Mouse (Mus musculus) 3134 (cell line): Measurements from ENCODE around the gene Tspan12.
"Not testable (repeated sequence)": the region's sequence is repeated elsewhere in the genome, so short reads cannot be mapped to it uniquely, and the experiment has no call there.

Experiments used
- DNase-seq: peaks from one replicate; pipeline ENCODE4 v3.0.0-alpha.2; 2011; ENCODE audit warnings: low spot score; ENCODE audit not compliant: insufficient read length; ENCODE audit errors: extremely low read depth

Tspan12 gene

DNA sequence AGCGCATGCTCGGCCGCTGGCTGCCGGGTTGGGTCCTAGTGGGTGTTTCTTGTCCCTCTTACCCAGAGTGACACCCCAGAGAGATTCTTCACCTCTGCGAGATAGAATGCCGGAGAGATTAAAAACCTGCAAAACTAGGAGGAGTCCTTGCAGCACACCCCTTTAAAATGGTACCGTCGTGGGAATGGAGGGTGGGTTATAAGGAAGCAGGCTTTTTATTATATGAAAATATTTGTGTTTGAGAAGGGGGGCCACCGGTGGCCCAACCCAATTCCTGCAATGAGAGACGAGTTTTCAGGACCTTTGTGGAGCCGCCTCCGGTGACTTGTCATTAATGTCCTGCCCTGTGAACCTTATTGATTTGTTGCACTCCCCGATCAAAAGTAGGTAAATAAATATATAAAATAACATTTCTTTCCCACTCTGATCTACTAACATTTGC, at the start of gene Tspan12:
TSS of gene Tspan12 (minus strand) at position 172 of the 442 bp plus-strand sequence.
- no peak for DNase-seq

DNA sequence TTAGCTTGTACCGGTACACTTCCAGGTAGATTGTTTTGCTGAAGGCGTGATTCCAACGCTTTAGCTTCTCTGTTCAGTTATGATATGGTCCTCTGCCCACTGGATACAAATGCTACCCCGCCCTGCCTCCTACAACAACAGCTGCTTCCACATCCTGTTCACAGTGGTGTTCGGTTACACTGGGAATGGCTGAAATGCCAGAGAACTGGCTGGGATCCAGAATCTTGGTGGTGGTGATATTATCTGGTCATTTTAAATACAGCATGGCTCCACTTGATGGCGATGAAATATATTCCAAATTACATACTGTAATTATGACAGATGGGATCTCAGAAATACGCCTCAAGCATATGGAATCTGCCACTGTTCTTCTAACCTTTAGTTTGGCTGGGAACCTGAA, 42.1 kb upstream of the Tspan12 start:
- DNase-seq, result peak; percentile 3

DNA sequence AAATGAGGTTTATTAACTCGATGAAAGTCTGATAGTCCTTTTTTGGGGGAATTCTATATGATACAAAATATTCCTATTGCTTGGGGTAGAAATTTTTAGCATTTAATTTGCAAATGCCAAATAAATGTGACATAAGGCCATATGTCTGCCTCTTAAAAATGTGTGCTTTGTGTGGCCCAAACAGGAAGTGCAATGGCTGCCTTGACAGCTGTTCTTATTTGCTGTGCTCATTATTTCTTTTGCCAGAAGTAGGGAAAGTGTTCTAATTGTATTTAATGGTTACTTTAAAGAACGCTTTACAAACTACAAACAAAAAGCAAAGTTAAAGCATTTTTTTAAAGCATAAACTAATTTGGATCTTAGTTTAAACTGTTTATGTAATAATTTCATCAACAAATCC, 36.8 kb upstream of the Tspan12 start:
- no peak for DNase-seq

DNA sequence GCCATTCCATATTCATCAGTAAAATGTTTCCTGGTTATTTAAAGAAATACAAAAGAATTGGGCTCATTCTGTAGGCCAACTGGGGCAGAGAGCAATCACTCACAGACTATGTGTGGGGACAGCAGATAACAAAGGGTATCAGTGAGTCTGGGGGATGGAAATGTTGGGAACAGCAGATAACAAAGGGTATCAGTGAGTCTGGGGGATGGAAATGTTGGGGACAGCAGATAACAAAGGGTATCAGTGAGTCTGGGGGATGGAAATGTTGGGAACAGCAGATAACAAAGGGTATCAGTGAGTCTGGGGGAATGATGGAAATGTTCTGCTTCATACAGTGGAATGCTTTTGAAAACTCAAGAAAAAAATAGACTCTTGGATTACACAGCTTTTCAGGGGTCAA, 35.7 kb upstream of the Tspan12 start:
- DNase-seq, result not testable (repeated sequence)

DNA sequence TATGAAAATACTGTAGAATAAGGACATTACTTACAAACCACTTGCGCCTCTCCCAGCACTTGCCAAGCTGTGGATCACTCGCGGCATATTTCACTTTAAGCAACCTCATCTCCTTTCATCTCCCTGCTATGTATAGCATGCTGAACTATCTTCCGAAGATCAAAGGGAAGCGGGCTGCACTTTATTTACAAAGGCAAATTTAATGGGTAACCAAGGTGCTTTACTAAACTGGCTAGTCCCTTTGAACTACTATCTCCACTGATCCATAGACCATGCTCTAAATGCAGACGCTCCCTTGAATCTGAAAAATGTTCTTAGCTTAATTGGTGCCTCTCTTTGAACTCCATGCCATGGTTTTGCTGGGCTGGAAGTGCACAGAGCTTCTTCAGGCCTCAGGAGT, 27.2 kb upstream of the Tspan12 start:
- DNase-seq, result no peak

DNA sequence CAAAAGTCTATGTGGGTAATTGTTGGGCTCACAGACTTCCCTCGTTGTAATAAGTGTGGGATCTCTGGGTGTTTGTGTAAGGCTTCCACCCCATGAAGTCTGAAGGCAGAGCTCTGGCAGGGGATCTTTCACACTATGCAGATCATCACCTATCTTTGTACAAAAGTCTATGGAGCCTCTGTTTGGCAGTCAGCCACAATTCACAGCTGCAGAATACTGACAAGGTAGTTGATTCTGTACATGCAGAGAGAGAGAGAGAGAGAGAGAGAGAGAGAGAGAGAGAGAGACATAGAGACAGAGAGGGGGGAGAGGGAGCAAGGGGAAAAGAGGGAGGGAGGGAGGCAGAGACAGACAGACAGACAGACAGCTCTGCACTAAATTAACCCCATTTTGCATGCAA, 15.0 kb upstream of the Tspan12 start:
- no peak for DNase-seq

DNA sequence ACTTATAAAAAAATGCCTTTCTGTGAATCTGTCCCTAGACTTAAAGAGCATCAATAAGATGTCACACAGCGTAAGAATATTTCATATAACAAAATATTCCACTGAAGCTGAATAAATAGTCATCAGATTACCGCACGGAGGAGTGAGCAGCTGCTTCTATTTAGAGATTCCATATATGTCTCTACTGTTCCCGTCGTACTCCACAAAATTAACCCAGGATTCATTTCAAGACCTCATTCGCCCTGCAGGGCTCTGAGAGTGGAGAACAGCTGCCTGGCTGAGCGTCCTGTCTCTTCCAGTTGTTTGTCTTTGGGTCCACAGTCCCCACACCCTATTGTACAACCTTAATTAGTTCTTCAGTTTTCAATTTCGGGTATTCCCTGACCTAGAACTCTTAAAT, 11.9 kb upstream of the Tspan12 start:
- DNase-seq, result no peak

DNA sequence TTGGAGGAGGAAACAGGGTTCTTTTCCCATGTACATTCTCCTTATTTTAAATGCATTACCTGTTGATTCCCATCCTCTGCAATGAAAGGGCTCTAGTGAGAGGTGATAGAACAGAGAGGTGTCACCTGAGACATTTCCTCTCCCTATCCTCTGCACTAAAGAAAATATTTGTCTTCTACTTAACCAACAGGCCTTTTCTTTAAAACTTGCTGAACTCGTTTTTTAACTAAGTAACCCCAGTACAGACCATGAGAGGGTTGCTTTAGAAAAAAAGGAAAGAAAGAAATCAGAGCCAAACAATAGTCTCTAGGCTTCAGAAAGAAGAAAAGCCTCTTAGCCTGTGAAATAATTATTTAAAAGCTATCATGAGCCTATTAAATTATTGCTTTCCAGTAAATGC, 11.2 kb upstream of the Tspan12 start:
- no peak for DNase-seq

DNA sequence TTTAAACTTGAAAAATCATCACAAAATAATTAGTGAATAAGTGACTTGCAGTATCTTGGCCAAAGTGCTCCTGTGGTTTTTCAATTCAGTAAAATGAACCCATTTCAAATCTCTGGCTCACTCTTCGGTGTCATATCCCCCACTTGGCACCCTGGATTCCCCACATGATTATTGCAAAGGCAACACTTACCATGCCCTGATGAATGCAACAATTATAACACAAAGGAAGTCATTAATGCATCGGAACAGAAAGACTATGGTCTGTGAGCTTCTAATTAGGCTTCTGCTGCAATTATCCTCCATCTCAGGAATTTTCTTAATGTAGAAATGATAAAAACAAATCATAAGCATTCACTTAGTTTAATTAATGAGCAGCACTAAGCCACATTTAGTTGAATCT, 9.0 kb upstream of the Tspan12 start:
- DNase-seq, result no peak

DNA sequence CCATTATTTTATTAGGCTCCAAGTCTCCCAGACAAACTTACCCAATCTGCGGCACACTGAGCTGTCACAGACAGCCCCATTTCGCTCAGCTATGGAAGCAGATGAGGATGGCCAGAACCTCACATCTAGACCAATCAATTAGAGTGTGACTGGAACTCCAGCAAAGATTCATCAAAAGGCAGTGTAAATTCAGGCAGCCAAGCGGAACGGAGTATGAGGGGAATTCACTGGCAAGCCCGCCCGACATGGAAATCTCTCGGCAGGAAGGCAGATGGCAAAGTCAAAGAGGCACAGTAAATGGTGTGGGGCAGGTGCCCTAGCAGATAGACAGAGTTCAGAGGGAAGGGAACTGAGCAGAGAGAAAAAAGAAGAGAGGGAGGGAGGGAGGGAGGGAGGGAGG, 5.5 kb upstream of the Tspan12 start:
- no peak for DNase-seq

DNA sequence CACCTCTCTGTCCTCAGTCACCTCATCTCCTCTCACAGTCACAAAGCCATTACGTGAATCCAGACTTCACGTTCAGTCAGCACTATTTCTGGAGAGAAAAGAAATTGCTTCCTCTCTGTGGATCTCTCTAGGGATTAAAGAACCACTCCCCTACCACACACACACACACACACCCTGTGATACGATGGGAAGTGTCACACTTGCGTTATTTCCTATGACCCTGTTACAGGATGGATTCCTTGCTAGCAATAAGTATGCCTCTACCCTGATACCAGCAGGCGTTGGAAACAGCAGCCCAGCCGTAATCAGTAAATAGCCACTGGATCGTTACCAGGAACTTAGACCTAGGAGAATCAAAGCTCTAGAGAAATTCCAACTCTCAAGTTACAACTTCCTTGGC, 3.6 kb upstream of the Tspan12 start:
- DNase-seq, result no peak

DNA sequence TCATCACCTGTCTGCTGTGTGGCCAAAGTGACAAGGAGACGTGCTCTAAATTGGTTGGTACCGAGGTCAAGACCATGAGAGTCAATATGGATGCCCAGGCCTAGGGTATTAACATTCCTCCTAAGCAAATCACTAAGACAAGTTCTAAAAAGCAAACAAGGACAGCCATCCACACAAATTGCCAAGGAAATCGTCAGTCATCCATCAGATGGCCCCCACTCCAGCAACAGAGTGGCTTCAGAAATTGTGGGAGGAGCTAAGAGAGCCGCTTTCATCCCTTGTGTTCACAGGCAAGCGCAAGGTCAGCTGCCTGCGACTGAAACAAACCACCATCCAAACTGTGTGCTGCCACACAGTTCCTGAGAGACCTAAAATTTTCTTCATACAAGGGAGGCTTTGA, 1.0 kb upstream of the Tspan12 start:
- DNase-seq, result no peak

DNA sequence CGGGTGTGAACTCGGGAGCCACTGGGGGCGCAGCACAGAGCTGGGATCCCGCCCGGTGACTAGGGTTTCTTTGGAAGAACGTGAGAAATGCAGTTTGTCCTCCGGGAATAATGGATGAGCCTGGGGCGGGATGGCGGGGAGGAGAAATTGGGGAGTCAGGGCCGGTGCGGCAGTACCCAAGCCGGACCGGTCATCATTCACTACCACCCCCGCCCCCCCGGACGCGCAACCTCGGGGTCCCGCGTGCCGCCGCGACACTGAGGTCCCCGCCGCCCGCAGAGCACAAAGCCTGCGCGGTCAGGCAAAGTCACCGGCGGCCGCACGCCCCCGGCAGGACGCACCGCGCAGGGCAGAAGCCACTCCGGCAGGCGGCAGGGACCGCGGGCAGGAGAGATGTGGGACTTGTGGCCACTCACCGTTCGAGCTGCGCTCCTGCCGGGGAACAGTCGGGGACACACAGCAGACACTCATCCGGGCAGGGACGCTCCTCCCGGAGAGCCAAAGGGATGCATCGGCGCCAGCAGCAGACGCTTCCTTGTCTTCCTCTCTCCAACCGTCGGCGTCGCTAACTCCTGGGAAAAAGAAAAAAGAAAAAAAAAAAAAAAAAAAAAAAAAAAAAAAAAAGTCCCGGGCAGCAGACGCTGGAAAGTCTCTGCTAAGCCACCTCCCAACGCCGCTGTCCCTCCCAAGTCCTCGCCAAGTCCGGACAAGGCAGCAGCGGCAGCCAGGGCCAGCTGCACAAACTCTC, 545 bp downstream of the Tspan12 start:
- peak; percentile 6 for DNase-seq

DNA sequence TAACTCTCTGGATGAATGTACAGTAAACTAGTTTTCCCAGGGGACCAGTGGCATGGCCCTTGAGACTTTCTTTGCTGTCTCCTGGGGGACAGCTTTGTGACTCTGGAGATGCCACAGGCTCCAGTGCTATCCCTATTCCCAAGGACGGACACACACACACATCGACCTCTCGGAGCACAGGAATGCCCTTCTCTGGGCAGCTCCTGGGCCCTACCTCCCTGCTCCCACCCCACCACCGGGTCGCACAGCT, 1.0 kb downstream of the Tspan12 start:
- no peak for DNase-seq

DNA sequence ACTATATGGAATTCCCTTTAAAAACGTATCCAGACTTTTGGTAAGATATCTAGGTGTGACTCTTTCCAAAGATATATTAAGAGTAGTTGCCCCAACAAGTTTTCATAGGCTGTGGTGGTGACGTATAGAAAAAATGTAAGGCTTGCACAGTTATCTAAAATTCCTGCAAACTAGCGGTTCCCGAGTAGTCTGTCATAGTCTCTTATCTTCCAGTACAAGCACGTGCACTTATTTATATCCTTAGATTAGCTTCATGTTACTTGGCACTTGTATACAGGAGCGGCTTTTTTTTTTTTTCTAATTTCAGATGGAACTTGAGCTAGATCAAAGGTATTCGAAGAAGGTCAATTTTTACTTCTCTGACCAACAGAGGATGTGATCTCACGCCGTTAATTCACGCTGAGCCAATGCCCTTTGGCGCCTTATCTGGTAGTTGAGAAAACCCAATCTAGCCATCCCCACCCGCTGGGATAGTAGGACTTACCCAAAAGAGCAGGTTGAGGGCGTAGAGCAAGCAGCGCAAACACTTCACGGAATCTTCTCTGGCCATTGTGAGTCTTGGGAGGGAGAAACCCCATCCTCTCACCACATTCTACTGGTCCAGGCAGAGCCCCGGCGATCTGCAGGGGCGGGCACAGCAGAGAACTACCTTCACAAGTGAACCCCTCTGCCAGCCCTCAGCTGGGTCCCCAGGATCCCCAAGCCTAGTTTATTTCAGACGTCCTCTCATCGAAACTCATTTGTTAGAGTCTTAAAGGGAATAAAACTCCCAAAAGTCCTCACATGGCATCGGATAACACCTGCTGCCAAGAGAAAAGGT, 1.6 kb downstream of the Tspan12 start:
- no peak for DNase-seq

DNA sequence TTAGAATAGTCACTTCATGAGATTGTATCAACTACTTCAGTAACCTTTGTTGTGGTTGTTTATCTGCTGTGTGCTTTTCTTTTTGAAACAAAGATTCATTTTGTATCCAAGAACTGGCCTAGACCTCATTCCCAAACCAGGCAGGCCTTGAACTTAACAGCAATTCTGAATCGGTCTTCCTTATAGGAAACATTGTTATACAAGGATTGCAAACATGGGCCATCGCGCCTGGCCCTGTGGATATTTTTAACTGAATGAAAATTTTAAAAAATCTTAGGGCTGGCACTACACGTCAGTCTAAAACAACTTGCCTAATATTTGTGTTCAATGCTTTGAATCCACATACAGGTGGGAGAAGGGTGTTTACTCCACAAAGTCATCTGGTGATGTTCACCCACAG, 3.5 kb downstream of the Tspan12 start:
- no peak for DNase-seq

DNA sequence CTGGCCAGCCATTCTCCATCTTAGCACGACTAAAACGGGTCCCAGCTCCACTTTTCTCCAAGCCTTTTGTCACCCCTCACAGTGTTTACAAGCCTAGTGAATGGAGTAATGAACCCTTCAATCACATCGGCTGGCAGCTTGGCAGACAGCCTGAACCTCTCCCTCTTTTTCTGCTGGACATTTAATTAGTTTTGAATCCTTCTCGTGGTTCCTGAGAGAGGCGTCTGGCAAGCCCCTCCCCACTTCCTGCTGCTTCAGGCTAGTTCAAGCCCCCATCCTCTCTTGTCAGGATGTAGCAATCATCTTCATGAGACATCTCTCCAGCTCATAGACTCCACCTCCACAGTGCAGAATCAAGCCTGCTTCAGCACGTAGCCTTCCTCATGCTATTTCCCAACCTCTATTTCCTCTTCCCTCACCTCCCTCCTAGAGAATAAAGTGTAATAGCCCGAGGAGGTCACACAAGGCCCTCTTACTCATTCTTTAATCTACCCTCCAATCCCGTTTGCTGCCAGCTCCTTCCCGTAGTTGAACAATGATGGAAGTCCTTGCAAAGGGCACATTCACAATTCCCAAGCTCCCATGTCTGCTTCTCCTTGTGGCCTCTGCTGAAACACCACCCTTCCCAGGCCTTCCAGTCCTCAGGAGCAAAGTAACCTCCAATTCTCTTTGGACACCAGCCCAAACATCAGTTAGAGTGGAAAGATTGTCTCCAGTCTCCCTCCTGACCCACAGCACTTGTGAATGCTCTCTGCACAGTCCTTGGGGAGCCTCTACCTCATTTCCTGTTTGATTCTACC, 12.1 kb downstream of the Tspan12 start:
- no peak for DNase-seq

DNA sequence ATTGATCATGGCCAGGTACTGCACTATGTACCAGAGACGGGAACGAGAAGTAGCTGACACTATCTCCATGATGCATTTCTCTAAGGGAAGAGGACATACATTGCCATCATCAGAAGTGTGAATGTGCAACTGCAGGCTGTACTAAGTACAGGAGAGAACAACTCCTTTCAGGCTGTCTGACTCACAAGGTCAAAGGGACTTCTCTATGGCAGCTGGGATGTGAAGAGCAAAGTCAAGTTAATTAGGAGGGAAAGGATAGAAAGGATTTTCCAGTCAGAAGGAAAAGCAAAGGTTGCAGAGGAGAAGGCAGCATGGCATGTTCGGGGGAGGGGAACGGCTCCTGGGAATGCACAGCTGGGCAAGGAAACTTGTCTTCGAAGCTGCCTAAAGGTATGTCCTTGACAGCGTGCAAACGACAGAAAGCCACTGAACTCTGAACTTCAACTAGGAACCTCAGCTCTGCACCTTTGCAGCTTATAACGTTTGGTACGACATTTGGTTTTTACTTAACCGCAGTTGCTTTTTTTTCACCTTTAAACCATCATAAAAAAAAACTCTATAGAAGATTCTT, 13.0 kb downstream of the Tspan12 start:
- DNase-seq, result no peak

DNA sequence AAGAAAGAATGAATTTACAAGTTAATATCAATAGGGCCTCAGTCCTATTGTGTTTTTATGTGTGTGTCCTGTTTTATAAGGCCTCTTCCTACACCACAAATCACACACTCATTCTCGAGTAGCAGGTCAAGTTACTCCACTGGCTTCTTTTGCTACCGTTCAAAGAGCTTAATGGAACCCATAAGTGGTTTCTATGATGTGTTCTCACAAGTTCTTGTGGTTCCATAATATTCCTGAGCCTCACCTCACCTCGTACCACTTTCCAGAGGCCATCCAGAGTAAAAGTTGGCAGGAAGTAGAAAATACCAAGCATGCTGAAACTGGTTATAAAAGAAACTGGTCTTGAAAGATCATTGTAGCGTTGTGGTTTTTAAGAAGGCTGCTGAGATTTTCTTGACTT, 18.8 kb downstream of the Tspan12 start:
- no peak for DNase-seq

DNA sequence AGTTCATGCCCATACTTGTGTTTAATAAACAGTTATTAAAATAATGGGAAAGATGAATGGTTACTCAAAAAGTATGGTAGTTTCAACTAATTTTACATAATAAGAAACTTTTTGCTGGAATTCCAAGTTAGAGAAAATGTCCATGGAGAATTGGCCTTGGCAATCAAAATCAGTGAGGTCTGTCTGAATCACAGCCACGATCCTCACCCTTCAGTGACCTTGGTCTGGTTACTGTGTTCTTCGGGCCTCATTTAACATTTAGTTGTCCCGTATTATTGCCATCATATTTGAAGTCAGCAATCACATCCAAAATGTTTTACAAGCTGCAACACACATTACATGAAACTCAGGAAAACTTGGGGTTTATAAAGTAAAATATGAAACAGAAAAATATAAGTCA, 20.4 kb downstream of the Tspan12 start:
- no peak for DNase-seq

DNA sequence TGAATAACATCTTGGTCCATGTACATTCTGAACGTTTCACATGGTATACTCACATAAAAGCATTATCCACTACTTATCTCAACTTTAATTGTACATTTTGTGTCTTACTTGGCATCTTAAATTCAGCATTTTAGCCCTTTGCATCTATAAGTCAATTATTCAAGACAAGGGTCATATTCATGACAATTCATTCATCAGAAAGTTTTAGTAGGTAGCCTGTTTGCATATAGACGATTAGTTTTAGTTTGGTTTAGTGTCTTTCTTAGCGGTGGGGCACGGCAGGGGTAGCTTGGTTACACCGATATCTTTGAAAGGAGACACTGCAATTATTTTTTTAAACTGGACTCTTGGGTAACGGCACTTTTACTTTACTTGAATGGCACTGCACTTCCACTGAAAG, 21.4 kb downstream of the Tspan12 start:
- DNase-seq, result no peak
